Mouse (Mus musculus): Measurements from ENCODE around the gene Adamtsl5.
"Not testable (repeated sequence)": the region's sequence is repeated elsewhere in the genome, so short reads cannot be mapped to it uniquely, and the experiment has no call there.

Gene Adamtsl5

GRCm38 (mm10) chr10:80371983-80372382 is 23.8 kb upstream of the Adamtsl5 start:
- DNase-seq (ENCODE audit: low spot score in 2 of 2), result no peak

- DNase-seq (ENCODE audit: low spot score in 2 of 2), result no peak
Measured at GRCm38 (mm10) chr10:80371411-80371966, 23.3 kb upstream of the Adamtsl5 start.

- no peak for DNase-seq (ENCODE audit: low spot score in 2 of 2)
Measured at GRCm38 (mm10) chr10:80369995-80370747, 22.0 kb upstream of the Adamtsl5 start.

GRCm38 (mm10) chr10:80368392-80368791 is 20.2 kb upstream of the Adamtsl5 start:
- DNase-seq (ENCODE audit: low spot score in 2 of 2), result no peak

- no peak for DNase-seq (ENCODE audit: low spot score in 2 of 2)
Measured at GRCm38 (mm10) chr10:80367954-80368353, 19.7 kb upstream of the Adamtsl5 start.

GRCm38 (mm10) chr10:80365736-80366135 is 17.5 kb upstream of the Adamtsl5 start:
- DNase-seq (ENCODE audit: low spot score in 2 of 2), result no peak

GRCm38 (mm10) chr10:80363734-80364133 is 15.5 kb upstream of the Adamtsl5 start:
- DNase-seq (ENCODE audit: low spot score in 2 of 2), result no peak

- peak; percentile 37 to 55 for DNase-seq (ENCODE audit: low spot score in 2 of 2)
Measured at GRCm38 (mm10) chr10:80357994-80358639, 9.9 kb upstream of the Adamtsl5 start.

GRCm38 (mm10) chr10:80357336-80357735 is 9.1 kb upstream of the Adamtsl5 start:
- DNase-seq (ENCODE audit: low spot score in 2 of 2), result no peak

- no peak for DNase-seq (ENCODE audit: low spot score in 2 of 2)
Measured at GRCm38 (mm10) chr10:80356737-80357136, 8.5 kb upstream of the Adamtsl5 start.

GRCm38 (mm10) chr10:80356001-80356682 is 7.9 kb upstream of the Adamtsl5 start, which contains the start of gene Plk5:
TSS of gene Plk5 (plus strand) at chr10:80356459.
- no peak for DNase-seq (ENCODE audit: low spot score in 2 of 2)

- DNase-seq (ENCODE audit: low spot score in 2 of 2), result no peak
Measured at GRCm38 (mm10) chr10:80355431-80355830, 7.2 kb upstream of the Adamtsl5 start.

- DNase-seq (ENCODE audit: low spot score in 2 of 2), result no peak
Measured at GRCm38 (mm10) chr10:80352727-80353126, 4.5 kb upstream of the Adamtsl5 start.

GRCm38 (mm10) chr10:80351896-80352295 is 3.7 kb upstream of the Adamtsl5 start:
- DNase-seq (ENCODE audit: low spot score in 2 of 2), result no peak

- DNase-seq (ENCODE audit: low spot score in 2 of 2), result peak; percentile 84 to 86
Measured at GRCm38 (mm10) chr10:80350292-80350691, 2.1 kb upstream of the Adamtsl5 start.

- DNase-seq (ENCODE audit: low spot score in 2 of 2), result no peak
Measured at GRCm38 (mm10) chr10:80348981-80349380, 769 bp upstream of the Adamtsl5 start.

- no peak for DNase-seq (ENCODE audit: low spot score in 2 of 2)
Measured at GRCm38 (mm10) chr10:80347514-80347967, 671 bp downstream of the Adamtsl5 start.

- not testable (repeated sequence) for DNase-seq (ENCODE audit: low spot score in 2 of 2)
Measured at GRCm38 (mm10) chr10:80345929-80346328, 2.3 kb downstream of the Adamtsl5 start.

GRCm38 (mm10) chr10:80345122-80345521 is 3.1 kb downstream of the Adamtsl5 start:
- peak in 1 of 2 experiments; percentile 55 for DNase-seq (ENCODE audit: low spot score in 2 of 2)

- DNase-seq (ENCODE audit: low spot score in 2 of 2), result peak in 1 of 2 experiments; percentile 33
Measured at GRCm38 (mm10) chr10:80344131-80344661, 4.0 kb downstream of the Adamtsl5 start.

GRCm38 (mm10) chr10:80343425-80343895 is 4.8 kb downstream of the Adamtsl5 start:
- no peak for DNase-seq (ENCODE audit: low spot score in 2 of 2)

Data from urinary bladder, postnatal 36 days (tissue).